Mouse (Mus musculus) heart, adult 11 months (tissue): ENCODE measurements around the gene Gm525.
"Not testable (repeated sequence)": the region's sequence is repeated elsewhere in the genome, so short reads cannot be mapped to it uniquely, and the experiment has no call there.

ENCODE experiments used
- DNase-seq: peaks from one replicate; pipeline ENCODE4 v3.0.0; 2022

Gm525 gene

DNA sequence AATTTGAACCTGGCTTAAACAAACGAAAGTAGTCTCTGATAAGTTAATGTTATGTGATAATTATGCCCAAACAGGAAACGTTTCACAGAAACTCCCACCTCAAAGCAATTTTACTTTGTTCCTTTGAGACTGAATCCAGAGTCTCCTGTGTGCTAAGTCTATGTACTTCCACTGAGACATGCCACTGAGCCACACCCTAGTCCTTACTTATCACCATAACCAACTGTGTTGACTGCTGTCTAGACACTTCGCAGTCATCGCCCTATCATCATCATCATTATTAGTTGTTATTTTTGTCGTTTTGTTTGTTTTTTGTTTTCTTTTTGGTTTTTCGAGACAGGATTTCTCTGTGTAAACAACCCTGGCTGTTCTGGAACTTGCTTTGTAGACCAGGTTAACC lies 9.3 kb upstream of the Gm525 start:
- DNase-seq = no peak

DNA sequence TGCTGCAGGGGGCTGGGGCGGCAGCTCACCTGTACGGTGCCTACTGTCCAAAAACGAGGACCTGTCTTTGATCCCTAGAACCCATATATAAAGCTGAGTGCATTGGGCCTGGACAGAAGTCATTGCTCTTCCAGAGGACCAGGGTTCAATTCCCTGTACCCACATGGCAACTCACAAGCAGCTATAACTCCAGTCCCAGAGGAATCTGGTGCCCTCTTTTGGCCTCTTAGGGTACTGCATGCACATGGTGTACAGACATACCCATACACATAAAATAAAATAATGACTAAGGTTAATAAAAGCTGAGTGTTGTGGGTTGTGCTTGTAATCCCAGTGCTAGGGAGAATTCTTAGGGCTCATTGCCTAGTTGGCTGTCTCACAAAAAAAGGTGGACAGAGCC lies 8.3 kb upstream of the Gm525 start:
- peak; percentile 87 for DNase-seq

DNA sequence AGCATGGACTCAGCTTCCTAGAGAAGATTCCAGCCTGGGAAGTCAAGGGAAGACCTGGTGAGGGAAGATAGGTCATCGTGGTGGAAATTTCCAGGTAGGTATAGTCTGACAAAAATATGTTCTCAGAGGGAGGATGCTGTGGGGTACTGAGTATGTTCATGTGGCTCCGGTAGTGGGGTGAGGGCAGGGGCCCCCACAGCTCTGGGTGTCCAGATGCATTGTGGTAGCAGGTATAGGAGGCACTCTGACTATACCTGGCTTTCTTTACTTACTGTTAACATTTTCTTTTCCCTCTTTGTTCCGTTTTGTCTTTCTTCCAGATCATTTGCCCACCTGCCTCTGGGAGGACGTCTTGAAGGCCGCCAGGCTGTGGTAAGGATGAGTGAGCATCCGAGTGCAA lies 7.5 kb upstream of the Gm525 start:
- peak; percentile 86 for DNase-seq

DNA sequence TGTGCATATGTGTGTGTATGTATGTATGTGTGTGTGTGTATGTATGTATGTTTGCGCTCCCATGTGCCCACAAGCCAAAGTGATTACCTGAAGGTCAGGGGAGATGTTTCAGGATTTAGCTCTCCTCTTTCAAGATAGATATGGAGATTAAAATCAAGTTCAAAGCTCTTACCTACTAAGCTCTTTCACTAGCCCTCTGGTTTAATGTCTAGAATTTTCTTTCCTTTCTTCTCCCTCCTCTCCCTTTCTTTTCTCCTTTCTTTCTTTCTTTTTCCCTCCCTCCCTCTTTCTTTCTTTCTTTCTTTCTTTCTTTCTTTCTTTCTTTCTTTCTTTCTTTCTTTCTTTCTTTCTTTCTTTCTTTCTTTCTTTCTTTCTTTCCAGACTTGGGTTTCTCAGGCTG lies 6.9 kb upstream of the Gm525 start, which contains the start of gene Dgke:
Gene Dgke (minus strand): TSS at position 101 of the 400 bp plus-strand sequence.
- DNase-seq = no peak

DNA sequence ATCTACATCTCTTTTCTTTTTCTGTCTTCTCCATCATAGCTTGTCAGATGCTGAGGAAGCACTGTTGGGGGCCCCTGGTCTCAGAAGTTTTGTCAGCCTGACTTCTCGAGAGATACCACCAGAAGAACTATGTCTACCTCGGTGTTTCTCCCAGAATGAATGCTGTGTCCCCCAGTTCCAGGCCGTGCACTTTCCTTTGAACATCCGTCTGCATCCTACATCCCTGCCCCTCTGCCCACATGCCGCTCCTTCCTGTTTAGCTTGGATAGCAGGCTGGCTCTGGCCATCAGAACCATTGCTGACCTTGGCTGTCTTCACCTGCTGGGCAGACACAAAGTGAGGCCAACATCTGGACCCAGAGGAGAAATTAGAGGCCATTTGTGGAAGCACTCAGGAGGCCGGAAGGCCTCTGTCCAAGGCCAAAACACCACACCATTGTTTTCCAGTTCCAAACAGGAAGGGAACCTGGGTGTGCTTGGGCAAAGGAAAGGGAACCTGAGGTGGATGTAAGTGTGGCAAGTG lies 6.3 kb upstream of the Gm525 start:
- peak; percentile 98 for DNase-seq

DNA sequence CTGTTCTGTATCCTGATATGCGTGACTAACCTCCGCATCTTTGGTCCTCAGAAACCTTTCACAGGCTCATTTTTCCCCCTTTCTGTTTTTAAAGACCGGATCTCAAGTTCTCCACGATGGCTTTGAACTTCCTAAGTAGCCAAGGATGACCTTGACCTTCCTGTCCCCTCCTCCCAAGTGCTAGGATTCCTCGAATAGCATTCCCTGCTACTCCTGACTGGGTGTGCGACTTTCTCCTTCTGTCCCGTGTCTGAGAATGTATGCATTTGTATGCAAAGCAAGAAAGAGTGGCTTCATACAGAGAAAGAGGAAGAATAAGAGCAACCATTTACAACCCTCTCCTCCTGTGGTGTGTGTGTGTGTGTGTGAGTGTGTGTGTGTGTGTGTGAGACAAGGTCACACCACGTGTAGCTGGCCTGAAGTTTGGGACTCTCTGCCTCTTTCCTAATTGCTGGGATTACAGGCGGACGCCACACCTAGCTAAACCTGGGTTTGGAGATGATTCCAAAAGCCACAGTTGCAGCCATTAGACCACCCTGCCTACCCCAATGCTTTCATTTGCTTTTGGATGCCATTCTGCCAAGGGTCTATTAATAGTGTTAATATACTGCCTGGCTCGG lies 5.7 kb upstream of the Gm525 start:
- DNase-seq = peak; percentile 89

DNA sequence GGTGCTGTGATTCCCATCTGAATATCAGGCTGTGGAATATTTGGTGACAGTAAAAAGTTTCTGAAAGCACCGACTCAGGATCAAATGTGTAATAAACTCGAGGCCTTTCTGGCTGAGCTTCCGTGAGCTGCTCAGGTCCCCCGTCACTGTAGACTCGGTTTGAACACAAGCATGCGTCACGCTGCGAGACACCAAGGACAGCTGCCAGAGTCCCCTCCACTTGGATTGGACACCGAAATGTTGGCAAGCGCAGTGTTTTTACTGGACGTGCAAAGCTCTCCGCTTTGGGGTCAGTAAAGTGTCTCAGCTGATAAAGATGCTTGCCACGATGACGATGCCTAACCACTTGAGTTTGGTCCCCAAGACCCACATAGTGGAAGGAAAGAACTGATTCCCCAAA lies 5.0 kb upstream of the Gm525 start:
- peak; percentile 98 for DNase-seq

DNA sequence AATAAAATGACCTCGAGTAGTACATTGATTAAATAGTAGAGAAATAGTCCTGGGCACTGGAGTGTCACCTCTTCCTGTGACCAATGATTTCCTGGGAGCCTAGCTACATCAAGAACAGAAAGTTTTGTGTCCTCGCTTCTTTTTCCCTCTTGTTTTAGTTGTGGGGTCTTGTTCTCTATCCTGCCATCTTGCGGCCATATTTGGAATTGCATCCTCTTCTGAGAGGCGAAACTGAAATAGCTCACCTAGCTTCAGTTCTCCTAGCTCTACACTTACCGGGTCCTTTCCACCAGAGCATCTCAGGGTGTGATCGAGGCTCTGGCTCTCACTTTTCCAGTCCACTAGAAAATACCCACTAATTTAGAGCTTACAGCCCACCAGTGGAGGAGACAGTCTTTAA lies 4.3 kb upstream of the Gm525 start:
- peak; percentile 94 for DNase-seq

DNA sequence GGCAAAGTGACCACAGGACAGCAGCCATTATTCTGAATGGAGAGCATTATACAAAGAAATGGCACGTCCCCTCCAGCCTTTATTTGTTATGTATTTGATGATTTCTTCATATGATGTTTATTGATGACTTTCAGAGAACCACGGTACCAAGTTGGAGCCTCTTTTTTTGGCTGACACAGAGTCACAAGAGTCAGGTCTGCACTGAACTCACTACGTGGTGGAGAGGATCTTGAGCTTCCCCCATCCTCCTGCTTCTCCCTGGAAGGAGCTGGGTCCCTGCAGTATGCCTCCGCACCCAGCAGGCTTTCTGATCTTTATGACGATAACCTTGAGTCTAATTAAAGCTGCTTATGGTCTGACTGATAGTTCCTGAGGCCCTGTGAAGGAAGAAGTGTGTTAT lies 2.1 kb upstream of the Gm525 start:
- peak; percentile 55 for DNase-seq

DNA sequence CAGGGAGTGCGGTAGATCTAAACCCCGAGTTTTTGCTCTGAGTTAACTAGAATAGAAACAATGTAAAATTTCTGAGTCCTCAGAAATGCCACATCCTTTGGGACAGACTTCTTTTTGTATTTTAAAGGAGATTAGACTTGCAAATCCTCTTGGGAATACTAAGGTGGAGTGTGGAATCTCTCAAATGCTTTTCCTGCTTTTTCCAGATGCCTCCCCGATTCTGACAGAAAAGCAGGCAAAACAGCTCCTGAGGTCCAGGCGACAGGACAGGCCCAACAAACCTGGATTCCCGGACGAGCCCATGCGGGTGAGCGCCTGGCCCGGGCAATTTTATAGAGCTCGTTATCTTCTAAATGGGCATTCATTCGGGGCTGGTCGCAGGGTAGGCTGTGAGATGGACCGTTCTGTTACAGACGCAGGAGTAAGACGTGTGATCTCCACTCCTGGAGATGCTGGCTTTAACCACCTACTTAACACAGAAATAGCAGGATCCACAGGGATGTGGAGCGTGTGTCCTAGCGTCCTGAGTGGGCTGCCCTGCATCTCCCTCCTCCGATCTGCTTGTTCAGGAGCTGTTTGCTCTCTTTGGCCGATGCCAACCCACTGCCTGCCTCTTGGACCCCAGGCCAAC lies 1.3 kb downstream of the Gm525 start:
- DNase-seq = no peak

DNA sequence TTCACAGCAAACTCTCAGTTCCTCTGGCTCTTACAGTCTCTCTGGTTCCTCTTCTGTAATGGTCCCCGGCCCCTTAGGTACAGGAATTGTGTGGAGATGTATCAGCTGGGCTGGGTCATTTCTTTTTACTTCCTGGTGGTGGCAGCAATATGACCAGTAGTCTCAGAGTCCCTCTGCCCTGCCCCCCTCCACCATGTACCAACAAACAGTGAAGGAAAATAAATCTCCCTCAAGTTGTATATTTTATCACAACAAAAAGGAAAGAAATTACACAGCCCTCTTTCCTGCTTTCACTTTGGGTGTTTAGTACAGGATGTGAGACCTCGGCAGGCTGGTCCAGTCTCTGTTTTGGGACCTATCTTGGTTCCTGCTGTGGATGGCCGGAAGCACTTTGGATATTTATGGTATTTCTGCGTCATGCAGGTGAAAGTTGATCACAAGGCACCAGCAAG lies 2.8 kb downstream of the Gm525 start:
- DNase-seq = peak; percentile 93

DNA sequence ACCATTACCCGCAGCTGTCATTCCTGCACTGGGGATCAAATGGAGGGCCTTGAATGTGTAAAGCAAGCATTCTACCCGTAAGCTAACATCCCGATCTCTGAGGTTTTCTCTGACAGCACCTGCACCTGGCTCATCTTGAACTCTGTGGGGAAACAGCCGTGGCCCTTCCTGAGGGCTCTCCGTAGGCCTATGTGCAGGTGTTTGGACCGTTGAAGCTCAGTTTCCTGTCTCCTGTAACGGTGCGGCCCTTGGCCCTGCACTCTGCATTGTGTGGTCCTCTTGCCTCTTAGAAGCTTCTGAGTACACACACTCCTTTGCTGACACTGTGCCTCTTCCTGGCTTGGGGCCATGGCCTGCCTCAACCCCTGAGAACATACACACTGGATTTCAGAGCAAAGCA lies 4.0 kb downstream of the Gm525 start:
- DNase-seq = no peak

DNA sequence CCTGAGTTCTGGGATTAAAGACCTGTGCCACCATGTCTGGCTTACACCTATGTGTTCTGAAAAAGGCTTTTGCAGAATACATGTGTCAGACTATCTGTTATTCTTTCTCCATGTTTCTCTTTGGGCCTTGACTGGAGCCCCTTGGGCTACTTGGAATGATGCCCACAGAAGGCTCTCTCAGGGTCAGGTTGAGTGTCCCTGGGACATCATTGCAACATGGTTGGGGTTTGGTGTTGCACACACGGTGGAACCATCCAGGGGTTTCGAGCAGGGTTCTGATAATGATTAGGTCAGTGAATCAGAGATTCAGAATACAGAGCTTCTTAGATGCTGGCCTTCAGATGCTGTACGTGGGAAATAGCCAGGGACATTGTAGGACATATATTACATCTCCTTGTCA lies 4.7 kb downstream of the Gm525 start:
- DNase-seq = no peak

DNA sequence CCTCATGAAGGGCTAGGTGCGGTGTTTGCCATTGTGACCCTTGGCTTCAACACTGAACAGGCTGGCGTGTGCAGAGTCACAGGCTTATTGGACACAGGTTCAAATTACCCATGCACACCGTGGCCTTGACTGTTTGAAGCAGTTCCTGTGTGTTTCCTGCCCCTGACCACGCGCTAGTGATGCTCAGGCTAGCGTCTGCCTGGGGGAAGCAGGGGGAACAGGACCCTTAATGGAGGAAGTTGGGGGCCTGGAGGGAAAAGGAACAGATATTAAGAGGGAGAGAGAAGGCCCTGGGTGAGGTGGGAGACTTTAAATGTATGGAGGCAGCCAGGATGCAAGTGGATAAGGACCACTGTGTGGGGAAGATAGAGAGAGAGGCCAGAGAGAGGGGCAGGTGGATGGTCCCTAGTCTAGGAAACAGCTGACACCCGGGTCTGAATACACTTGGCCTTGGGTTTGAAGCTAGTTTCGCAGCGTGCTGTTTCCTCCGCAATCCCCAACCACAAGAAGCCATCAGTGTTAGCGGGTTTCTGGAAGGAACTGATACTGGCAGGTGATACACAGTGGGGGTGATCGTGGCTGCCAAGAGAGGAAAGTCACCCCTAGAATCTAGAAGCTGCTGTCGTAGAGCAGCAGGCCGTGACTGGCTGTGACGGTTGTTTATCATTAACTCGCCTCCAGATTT lies 5.5 kb downstream of the Gm525 start:
- no peak for DNase-seq

DNA sequence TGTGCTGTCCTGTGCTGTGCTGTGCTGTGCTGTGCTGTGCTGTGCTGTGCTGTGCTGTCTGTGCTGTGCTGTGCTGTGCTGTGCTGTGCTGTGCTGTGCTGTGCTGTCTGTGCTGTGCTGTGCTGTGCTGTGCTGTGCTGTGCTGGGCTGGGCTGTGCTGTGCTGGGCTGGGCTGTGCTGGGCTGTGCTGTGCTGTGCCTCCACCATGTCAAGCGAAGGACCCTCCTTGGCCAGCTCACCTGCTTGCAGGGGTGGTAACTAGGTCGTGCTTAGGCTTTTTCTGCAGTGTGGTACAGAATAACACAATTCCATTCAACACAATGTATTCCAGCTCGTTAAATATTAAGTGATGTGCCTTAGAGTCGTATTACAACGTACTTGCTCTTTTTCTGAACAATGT lies 8.3 kb downstream of the Gm525 start:
- DNase-seq = not testable (repeated sequence)

DNA sequence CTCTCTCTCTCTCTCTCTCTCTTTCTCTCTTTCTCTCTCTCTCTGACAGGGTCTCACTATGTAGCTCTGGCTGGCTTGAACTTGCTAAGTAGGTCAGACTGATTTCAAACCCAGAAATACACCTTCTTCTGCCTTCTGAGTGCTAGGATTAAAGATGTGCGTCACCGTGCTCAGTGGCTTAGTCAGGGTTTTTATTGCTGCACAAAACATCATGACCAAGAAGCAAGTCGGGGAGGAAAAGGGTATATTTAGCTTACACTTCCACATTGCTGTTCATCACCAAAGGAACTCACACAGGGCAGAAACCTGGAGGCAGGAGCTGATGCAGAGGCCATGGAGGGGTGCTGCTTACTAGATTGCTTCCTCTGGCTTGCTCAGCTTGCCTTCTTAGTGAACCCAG lies 9.1 kb downstream of the Gm525 start:
- DNase-seq = not testable (repeated sequence)

DNA sequence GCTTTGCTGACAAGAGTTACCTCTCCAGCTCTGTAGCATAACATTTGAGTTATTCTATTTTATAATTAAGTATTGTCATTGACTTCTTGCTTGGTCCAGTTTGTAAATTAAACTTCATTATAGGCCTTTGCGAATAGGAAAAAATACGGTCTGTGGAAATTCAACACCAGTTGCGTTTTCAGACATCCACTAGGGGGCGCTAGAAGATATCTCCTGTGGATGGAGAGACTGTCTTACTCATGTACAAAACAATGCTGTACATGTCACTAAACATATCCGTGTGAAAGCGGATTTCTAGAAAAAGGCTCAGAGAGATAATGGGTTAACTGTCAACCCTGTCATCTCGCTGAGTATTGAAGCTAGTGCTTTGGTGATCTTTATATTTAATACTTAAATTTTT lies 11.0 kb downstream of the Gm525 start:
- DNase-seq = no peak

DNA sequence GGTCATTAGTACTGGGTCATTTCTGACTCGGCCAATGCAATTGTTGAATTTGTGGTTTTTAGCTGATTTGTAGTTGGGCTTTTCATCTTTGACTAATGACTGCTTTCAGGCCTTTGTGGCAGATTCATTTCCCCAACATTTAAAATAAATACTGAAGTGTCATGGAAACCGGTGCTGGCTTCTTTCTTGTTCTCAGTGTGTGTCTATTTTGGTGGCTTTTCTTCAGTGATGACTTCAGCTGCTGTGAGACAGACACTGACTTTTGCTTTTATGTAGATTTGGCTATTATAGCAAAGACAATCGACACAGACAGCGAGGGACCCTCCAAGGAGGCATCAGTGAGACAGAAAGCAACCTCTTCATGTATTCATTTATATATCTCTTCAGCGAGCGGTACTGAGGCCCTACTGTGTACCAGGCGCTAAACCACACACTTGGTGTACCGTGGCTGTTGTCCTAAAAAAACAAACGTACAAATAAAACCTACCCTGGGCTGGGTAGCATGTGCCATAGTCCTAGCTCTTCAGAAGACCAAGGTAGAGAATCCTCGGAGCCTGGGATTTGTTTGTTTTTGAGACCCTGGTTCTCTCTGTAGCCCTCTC lies 12.7 kb downstream of the Gm525 start:
- DNase-seq = no peak

DNA sequence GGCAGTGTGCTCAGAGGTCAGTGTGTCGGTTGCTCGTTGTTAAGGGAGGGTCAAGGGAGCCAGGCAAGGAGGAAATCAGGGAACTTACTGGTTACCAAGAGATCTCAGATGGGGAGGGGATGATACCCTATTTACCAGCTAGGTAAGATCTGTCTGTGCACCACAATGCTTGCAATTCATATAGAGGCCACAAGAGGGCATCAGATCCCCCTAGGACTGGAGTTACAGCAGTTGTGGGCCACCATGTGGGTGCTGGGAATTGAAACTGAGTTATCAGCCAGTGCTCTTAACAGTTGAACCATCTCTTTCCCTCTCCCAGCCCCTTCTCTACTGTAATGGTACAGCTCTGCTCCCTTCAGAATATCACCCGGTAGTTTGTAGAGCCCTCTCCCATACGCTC lies 15.1 kb downstream of the Gm525 start:
- no peak for DNase-seq

DNA sequence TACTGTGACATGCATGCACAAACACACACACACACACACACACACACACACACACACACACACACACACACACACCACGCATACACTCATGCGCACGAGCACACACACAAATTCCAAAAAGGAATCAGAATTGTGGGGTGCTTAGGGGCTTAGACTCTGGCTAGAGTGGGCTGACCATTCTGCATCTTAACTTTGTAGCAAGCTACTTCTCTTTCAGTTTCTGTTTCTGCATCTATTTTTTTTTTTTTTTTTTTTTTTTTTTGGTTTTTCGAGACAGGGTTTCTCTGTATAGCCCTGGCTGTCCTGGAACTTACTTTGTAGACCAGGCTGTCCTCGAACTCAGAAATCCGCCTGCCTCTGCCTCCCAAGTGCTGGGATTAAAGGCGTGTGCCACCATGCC lies 16.7 kb downstream of the Gm525 start:
- not testable (repeated sequence) for DNase-seq

DNA sequence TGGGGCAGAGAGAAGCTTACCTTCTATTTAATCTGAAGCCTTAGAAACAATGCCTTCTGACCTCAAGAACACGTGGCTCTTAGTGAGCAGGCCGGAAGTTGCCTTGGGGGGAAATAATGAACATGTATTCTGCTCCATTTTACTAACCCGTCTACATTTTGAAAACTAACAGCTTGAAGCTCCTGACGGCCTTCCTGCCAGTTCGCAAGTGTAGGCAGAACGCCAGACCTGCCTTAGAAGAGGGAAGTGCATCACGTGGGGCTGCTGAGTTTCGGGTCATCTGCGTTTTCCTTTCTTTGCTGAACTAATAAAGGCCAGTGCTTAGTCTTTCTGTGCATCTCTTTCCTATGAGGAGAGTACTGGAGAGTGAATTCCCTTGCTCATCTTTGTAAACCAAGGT lies 19.1 kb downstream of the Gm525 start:
- DNase-seq = peak; percentile 96

DNA sequence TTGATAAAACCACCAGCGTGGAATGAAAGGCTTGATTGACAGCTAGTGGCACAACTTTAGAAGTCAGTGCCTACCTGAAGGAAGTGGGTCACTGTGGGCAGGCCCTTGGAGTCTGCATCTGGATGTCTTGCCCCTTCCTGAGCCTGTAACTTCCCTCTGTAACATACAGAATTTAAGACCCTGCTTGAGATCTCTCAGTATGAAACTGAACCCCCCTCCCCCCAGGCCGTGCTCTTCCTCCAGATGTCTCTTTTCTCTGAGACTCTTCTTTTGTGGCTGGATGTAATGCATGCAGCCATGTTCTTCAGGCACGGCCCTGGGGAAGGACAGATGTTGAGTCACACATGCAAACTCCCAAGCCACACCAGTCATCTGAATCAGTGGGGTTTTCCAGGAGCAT lies 21.7 kb downstream of the Gm525 start:
- DNase-seq = no peak

DNA sequence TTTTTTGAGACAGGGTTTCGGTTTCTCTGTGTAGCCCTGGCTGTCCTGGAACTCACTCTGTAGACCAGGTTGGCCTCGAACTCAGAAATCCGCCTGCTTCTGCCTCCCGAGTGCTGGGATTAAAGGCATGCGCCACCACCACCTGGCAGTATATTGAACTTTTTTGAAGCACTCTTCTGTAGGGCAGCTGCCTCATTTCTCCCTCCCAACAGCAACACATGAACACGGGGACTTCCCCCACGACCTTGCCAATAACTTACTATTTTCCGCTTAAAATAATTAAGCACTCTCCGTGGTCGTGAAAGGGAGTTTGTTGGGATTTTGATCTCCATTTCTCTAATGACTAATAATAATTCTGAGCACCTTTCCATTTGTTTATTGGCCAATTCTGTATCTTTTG lies 23.7 kb downstream of the Gm525 start:
- DNase-seq = not testable (repeated sequence)
